Mouse (Mus musculus): ENCODE data around the gene 1700088E04Rik.

- TF ChIP-seq CTCF (IDR thresholded peaks at IDR 0.05; ENCODE audit: control insufficient read depth, insufficient read depth, insufficient replicate concordance, low read depth, low read length) (no peak), POLR2A (IDR thresholded peaks at IDR 0.05; ENCODE audit: control insufficient read depth, low read depth, low read length) (no peak)
Measured at GRCm38 (mm10) chr15:79100391-79100790, 40.7 kb downstream of the 1700088E04Rik start.

Data from testis, adult 2 months (tissue).